Mouse (Mus musculus) heart, embryonic 10.5 days (tissue): ENCODE data around the gene Apol8. TPM values are rescaled to one million over a fixed set of nuclear protein-coding genes. Genes with fewer than 3 reads are reported as not detected.
"Not testable (repeated sequence)": the region's sequence is repeated elsewhere in the genome, so short reads cannot be mapped to it uniquely, and the experiment has no call there.

ENCODE experiments used
- DNase-seq: peaks from one replicate; pipeline ENCODE4 v3.0.0-alpha.2; 2017; ENCODE audit warnings: low spot score
- H3K27ac ChIP-seq: fragments of 300-500 bp; sonication (generic); 2 replicates; pipeline ENCODE4 v1.5.1; 2016; ENCODE audit warnings: mild to moderate bottlenecking
- H3K27me3 ChIP-seq: fragments of 300-500 bp; sonication (generic); 2 replicates; pipeline ENCODE4 v1.6.1; 2016; ENCODE audit warnings: mild to moderate bottlenecking; ENCODE audit not compliant: poor library complexity, insufficient read depth, severe bottlenecking
- H3K36me3 ChIP-seq: fragments of 300-500 bp; sonication (generic); 2 replicates; pipeline ENCODE4 v1.6.1; 2016; ENCODE audit warnings: mild to moderate bottlenecking, moderate library complexity
- H3K4me1 ChIP-seq: fragments of 300-500 bp; sonication (generic); 2 replicates; pipeline ENCODE4 v1.6.1; 2016; ENCODE audit warnings: mild to moderate bottlenecking
- H3K4me3 ChIP-seq: fragments of 300-500 bp; sonication (generic); 2 replicates; pipeline ENCODE4 v1.5.1; 2016; ENCODE audit warnings: mild to moderate bottlenecking, moderate library complexity
- H3K9me3 ChIP-seq: fragments of 300-500 bp; sonication (generic); 2 replicates; pipeline ENCODE4 v1.6.1; 2016; ENCODE audit warnings: mild to moderate bottlenecking, moderate library complexity
- WGBS: fragments of 180-500 bp; shearing (Covaris S2); methylation state at CpG from one replicate; pipeline ENCODE4 v1.1.7; 2016; 5-methylcytosine and 5-hydroxymethylcytosine counted together
- polyA plus RNA-seq: library from polyadenylated mRNA; unstranded; fragments of >200 nt; fragmentation: Nextera tagmentation; extraction: Ambion mirVana; gene quantifications from 2 replicates; pipeline ENCODE4 v1.2.1, GENCODE M21; 2016

Apol8 gene
- polyA plus RNA-seq, 1 experiment from 2014 or later = 0.16 TPM

- H3K36me3 ChIP-seq = peaks cover 36% of the 10 kb centered on the region
- no peak for DNase-seq
- H3K27ac ChIP-seq = no peak overlapping the region
- 0 out of 2 replicates have a peak, but pooled peaks cover 11% of the 10 kb centered on the region for H3K27me3 ChIP-seq
- no peak overlapping the region for H3K4me3 ChIP-seq
- H3K9me3 ChIP-seq = no peaks in the 10 kb centered on the region
- WGBS = 83% methylated on average over 4 of the region's 4 CpGs
- peaks cover 16% of the 10 kb centered on the region; the same call in 1 of the 2 replicates for H3K4me1 ChIP-seq
Observed at GRCm38 (mm10) chr15:77757586-77758226, 903 bp upstream of the Apol8 start.

- 0 out of 2 replicates have a peak, but pooled peaks cover 15% of the 10 kb centered on the region for H3K27me3 ChIP-seq
- H3K36me3 ChIP-seq = peaks cover 20% of the 10 kb centered on the region
- H3K4me3 ChIP-seq = no peak overlapping the region
- WGBS = 68% methylated on average over 2 of the region's 2 CpGs
- no peak overlapping the region for H3K27ac ChIP-seq
- H3K4me1 ChIP-seq = peaks cover 16% of the 10 kb centered on the region; the same call in 1 of the 2 replicates
- no peaks in the 10 kb centered on the region for H3K9me3 ChIP-seq
- no peak for DNase-seq
Observed at GRCm38 (mm10) chr15:77756081-77756480, 722 bp downstream of the Apol8 start.

GRCm38 (mm10) chr15:77755132-77755531, 1.7 kb downstream of the Apol8 start:
- no CpG with 5 or more reads among the region's 2 CpGs for WGBS
- Histone ChIP-seq H3K27ac (no peak overlapping the region), H3K27me3 (0 out of 2 replicates have a peak, but pooled peaks cover 15% of the 10 kb centered on the region), H3K4me1 (peaks cover 16% of the 10 kb centered on the region; the same call in 1 of the 2 replicates), H3K36me3 (peaks cover 10% of the 10 kb centered on the region), H3K9me3 (no peaks in the 10 kb centered on the region), H3K4me3 (no peak overlapping the region)
- DNase-seq = no peak

GRCm38 (mm10) chr15:77752443-77752842, 4.4 kb downstream of the Apol8 start:
- 62% methylated on average over 11 of the region's 11 CpGs for WGBS
- DNase-seq = no peak
- H3K4me3 ChIP-seq = no peak overlapping the region

GRCm38 (mm10) chr15:77750461-77750860, 6.3 kb downstream of the Apol8 start:
- Histone ChIP-seq H3K27me3 (0 out of 2 replicates have a peak, but pooled peaks cover 15% of the 10 kb centered on the region), H3K27ac (no peak overlapping the region), H3K36me3 (no peaks in the 10 kb centered on the region), H3K4me1 (peaks cover 11% of the 10 kb centered on the region; the same call in 1 of the 2 replicates), H3K9me3 (no peaks in the 10 kb centered on the region), H3K4me3 (no peak overlapping the region)
- DNase-seq = no peak
- 27% methylated on average over 1 of the region's 1 CpGs for WGBS

More at GRCm38 (mm10) chr15:77752443-77752842, 4.4 kb downstream of the Apol8 start:
- no peaks in the 10 kb centered on the region for H3K9me3 ChIP-seq
- H3K36me3 ChIP-seq = no peaks in the 10 kb centered on the region
- no peak overlapping the region for H3K27ac ChIP-seq
- H3K4me1 ChIP-seq = peaks cover 17% of the 10 kb centered on the region; the same call in 1 of the 2 replicates
- 0 out of 2 replicates have a peak, but pooled peaks cover 15% of the 10 kb centered on the region for H3K27me3 ChIP-seq

- H3K4me3 ChIP-seq = no peak overlapping the region
- no peaks in the 10 kb centered on the region for H3K9me3 ChIP-seq
- no peak for DNase-seq
- 88% methylated on average over 10 of the region's 10 CpGs for WGBS
- H3K4me1 ChIP-seq = peaks cover 11% of the 10 kb centered on the region; the same call in 1 of the 2 replicates
- no peaks in the 10 kb centered on the region for H3K36me3 ChIP-seq
- no peak overlapping the region for H3K27ac ChIP-seq
- peaks cover 9% of the 10 kb centered on the region; the same call in 1 of the 2 replicates for H3K27me3 ChIP-seq
Observed at GRCm38 (mm10) chr15:77749717-77750116, 7.1 kb downstream of the Apol8 start.

GRCm38 (mm10) chr15:77748414-77748813, 8.4 kb downstream of the Apol8 start:
- 52% methylated on average over 3 of the region's 3 CpGs for WGBS
- Histone ChIP-seq H3K4me1 (peaks cover 5% of the 10 kb centered on the region; the same call in 1 of the 2 replicates), H3K4me3 (no peak overlapping the region), H3K27me3 (peaks cover 8% of the 10 kb centered on the region; the same call in 1 of the 2 replicates), H3K36me3 (no peaks in the 10 kb centered on the region), H3K27ac (no peak overlapping the region), H3K9me3 (no peaks in the 10 kb centered on the region)
- no peak for DNase-seq

- Histone ChIP-seq H3K4me3 (no peak overlapping the region), H3K4me1 (peaks cover 4% of the 10 kb centered on the region; the same call in 1 of the 2 replicates), H3K9me3 (no peaks in the 10 kb centered on the region), H3K36me3 (no peaks in the 10 kb centered on the region), H3K27ac (no peak overlapping the region), H3K27me3 (no peaks in the 10 kb centered on the region; the same call in 1 of the 2 replicates)
- no peak for DNase-seq
- 86% methylated on average over 1 of the region's 1 CpGs for WGBS
Observed at GRCm38 (mm10) chr15:77746326-77746725, 10.5 kb downstream of the Apol8 start.

GRCm38 (mm10) chr15:77745081-77745480, 11.7 kb downstream of the Apol8 start:
- no peaks in the 10 kb centered on the region for H3K9me3 ChIP-seq
- H3K4me3 ChIP-seq = no peak overlapping the region
- peaks cover 4% of the 10 kb centered on the region; the same call in 1 of the 2 replicates for H3K4me1 ChIP-seq
- H3K27me3 ChIP-seq = no peaks in the 10 kb centered on the region; the same call in 1 of the 2 replicates
- no peaks in the 10 kb centered on the region for H3K36me3 ChIP-seq
- DNase-seq = peak; percentile 42
- H3K27ac ChIP-seq = no peak overlapping the region

GRCm38 (mm10) chr15:77744632-77745031, 12.2 kb downstream of the Apol8 start:
- Histone ChIP-seq H3K27me3 (no peaks in the 10 kb centered on the region; the same call in 1 of the 2 replicates), H3K36me3 (no peaks in the 10 kb centered on the region), H3K4me3 (no peak overlapping the region), H3K9me3 (no peaks in the 10 kb centered on the region), H3K27ac (no peak overlapping the region), H3K4me1 (peaks cover 4% of the 10 kb centered on the region; the same call in 1 of the 2 replicates)
- DNase-seq = no peak
- 39% methylated on average over 5 of the region's 5 CpGs for WGBS

- not testable (repeated sequence) for H3K27ac ChIP-seq, H3K9me3 ChIP-seq, H3K27me3 ChIP-seq, H3K36me3 ChIP-seq, H3K4me1 ChIP-seq, H3K4me3 ChIP-seq
- peak; percentile 58 for DNase-seq
- WGBS = 78% methylated on average over 6 of the region's 6 CpGs
Observed at GRCm38 (mm10) chr15:77741556-77741955, 15.2 kb downstream of the Apol8 start.

GRCm38 (mm10) chr15:77740511-77741297, 16.1 kb downstream of the Apol8 start:
- Histone ChIP-seq H3K27ac (no peak overlapping the region), H3K36me3 (no peaks in the 10 kb centered on the region), H3K4me1 (0 out of 2 replicates have a peak, but pooled peaks cover 6% of the 10 kb centered on the region), H3K9me3 (no peaks in the 10 kb centered on the region), H3K27me3 (peaks cover 5% of the 10 kb centered on the region; the same call in 1 of the 2 replicates), H3K4me3 (no peak overlapping the region)
- 74% methylated on average over 9 of the region's 9 CpGs for WGBS
- peak; percentile 73 for DNase-seq

- not testable (repeated sequence) for H3K27me3 ChIP-seq, H3K36me3 ChIP-seq, H3K4me3 ChIP-seq, H3K9me3 ChIP-seq, H3K27ac ChIP-seq
- WGBS = 42% methylated on average over 4 of the region's 4 CpGs
- peaks cover 11% of the 10 kb centered on the region; the same call in 1 of the 2 replicates for H3K4me1 ChIP-seq
- peak; percentile 61 for DNase-seq
Observed at GRCm38 (mm10) chr15:77733903-77734302, 22.9 kb downstream of the Apol8 start.
